Mouse (Mus musculus) cerebellum, postnatal 14 days (tissue): ENCODE results near the gene Gm10570.

Experiments used
- DNase-seq, 2 experiments: peaks; one replicate each; pipeline ENCODE4 v3.0.0; 2021; ENCODE audit warnings: mixed read lengths in 2 of 2

Gene Gm10570

GRCm38 (mm10) chr4:130268736-130269135 lies 39.7 kb downstream of the Gm10570 start:
- no peak for DNase-seq

GRCm38 (mm10) chr4:130267069-130267468 lies 41.4 kb downstream of the Gm10570 start:
- DNase-seq = no peak

- no peak for DNase-seq
These were observed 41.9 kb downstream of the Gm10570 start for GRCm38 (mm10) chr4:130266601-130267000.

DNA sequence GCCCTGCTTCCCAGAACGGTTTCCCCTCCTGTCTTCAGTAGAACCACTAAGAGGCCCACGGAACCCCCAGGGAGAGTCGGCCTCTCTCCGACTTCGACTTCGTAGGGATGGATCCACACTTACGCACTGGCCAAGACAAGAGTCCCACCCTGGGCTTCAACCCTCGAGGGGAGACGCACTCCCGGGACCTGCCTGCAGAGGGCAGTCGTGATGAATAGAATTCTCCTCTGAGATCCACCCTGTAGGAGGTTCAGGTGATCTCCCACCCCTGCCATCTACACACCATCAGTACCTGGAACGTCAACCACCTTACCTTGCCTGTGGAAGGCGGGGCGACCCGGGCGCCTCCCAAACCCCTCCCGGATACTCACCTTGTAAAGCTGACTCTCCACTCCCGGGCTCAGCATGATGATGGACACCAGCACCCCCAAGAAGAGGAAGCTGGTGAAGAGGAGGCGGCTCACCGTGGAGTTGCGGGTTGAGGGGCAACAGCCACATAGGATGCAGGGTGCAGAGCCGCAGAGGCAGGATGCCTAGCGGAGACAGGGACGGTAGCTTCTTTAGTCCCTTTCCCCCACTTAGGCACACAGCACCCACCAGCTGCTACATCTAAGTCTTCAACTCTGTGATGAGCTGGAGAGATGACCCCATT lies 43.6 kb downstream of the Gm10570 start:
- peak; percentile 86 to 93 for DNase-seq

DNA sequence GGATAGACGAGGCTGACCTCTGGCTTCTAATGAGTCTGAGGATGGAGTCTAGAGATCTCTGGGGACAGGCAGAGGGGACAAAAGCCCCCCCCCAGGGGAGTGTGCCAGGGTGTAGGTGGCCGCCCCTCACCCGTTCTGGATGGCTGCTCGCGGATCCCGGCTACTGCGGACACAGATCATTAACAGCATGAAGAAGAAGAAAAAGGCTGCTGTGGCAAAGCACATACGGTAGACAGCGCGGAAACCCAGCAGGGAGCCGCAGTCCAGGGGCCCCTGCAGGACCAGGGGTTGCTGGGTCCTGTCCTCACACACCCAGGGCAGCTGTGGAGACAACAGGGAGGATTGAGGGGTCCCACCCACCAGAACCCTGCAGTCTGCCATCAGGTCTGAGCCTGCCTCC lies 44.3 kb downstream of the Gm10570 start:
- no peak for DNase-seq

DNA sequence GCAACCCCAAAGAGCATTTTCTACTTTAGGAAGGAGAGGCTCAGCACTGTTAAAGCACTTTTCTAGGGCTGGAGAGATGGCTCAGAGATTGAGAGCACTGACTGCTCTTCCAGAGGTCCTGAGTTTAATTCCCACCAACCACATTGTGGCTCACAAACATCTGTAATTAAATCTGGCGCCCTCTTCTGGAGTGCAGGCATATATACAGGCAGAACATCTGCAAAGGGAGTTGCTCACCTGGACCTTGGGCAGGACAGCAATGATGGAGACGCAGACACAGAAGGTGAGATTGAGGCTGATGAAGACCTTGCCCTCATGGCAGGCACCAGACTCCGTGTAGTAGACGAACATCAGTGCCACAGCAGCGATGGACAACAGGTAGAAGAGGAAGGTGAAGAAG lies 48.1 kb downstream of the Gm10570 start:
- no peak for DNase-seq
